Mouse (Mus musculus): ENCODE measurements at regions not wholly inside any gene's neighbourhood (a gene's known extent, or its start where the extent isn't known, plus 50 kb on each side); places are given as distances from the start of the nearest gene placed in this dataset.

DNA sequence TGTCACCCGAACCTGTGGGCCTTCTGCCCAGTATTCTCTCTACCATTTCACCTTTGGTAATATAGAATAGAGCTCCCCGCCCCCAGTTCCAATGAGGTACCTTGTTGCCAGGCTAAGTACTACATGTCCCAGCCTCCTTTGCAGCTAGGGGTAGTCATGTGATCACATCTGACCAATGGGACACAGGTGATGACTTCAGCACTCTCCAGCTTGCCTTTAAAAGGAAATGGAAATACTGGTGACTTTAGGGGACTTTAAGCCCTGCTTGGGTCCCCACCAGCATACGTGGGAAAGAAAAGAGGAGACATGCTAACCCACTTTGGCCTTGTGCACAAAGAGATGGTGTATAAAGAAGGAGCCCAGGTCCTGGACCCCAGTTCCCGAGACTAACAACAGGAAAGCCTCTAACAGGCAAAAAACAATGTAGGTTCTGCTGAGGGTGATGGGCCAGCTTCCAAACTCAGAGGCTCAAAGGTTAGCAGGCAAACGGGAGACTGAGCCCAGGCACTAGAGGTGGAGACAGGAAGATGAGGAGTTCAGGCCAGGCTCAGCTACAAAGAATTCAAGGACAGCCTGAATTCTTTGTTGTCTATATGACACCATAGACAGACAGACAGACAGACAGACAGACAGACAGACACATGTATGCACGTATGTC lies 103.5 kb downstream of the 1700001O22Rik start:
- DNase-seq (ENCODE audit: low spot score in 2 of 2), result peak in 1 of 2 experiments; percentile 46

DNA sequence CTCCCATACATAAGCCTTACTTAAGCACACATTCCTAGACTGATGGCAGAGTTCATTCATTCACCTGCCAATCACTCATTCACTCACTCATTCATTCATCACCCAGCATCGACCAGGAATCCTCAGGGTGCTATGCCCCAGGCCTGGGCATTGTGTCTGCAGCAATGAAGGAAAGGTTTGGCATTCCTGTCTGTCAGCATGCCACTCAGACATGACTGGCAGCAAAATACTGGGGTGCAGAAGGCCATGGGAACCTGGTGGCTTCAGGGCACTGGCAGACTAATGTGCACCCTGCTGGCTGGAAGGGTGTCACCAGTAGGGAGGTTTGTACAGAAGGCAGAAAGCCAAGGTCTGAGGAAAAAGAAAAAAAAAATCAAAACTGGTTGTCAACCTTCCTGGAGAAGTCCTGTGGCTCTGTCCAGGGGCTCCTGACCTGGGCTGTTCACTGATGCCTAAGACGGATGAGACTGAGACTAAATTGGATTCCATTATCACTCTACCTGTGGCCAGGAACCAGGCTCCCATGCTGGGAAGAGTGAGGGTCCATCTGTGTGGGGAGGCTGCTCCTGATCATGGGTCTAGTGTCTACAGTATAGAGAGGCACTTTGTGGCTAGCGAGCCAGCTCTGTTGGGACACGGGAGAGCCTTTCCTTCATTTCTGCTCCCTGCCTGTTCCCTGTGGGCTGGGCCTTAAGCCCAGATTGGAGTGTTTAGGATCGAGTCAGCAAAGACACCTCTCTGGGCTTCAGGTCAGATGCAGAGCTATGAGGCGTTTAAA lies 104.1 kb downstream of the Cstad start:
- no peak for DNase-seq (ENCODE audit: low spot score in 2 of 2)

DNA sequence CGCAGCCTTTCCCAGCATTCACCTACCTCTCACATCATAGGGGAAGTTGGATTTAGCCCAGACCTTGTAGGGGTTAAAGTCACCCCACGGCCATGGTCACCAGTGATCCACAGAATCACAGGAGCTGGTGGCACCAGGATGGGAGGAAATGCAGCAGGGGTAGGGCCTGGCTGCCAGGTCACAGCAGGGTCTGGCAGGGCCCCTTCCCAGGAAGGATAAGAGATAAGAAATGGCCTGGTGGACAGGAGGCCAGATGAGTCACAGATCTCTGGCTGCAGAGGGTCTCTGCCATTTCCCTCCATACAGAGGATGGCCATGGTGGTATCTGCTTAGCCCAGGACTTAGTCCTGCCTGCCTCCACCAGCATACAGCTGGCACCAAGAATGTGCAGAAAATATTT lies 103.0 kb downstream of the Cstad start:
- no peak for DNase-seq (ENCODE audit: low spot score in 2 of 2)

DNA sequence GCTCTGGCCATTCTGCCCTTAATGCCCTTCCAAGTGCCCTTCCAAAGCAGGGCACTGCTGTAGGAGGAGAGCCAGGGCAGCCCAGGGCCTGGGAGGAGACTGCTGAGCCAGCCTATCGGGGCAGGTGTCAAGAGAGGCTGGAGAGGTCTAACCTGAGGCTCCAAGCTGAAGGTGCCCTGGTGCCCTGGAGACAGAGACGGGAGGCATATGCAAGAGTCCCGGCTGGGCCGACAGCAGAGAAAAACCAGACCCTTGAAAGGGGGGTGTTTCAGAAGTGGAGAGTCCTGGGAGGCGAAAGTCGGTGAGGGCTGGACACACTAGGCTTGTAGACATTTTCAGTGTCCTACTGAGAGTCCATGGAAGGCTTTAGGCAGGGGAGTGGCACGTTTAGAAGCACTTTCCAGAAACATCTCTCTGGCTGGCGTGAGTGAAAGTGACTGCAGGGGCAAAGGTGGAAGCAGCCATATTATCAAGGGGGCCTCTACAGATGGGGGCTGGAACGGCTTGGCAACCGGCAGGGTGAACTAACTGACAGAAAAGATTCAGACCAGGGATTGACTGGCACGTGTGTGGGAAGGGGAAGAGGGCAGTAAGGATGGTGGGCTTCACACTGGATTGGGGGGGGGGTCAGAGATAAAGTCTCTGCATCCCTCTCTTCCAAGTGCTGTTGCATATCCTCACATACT lies 101.1 kb downstream of the Cstad start:
- no peak for DNase-seq (ENCODE audit: low spot score in 2 of 2)

DNA sequence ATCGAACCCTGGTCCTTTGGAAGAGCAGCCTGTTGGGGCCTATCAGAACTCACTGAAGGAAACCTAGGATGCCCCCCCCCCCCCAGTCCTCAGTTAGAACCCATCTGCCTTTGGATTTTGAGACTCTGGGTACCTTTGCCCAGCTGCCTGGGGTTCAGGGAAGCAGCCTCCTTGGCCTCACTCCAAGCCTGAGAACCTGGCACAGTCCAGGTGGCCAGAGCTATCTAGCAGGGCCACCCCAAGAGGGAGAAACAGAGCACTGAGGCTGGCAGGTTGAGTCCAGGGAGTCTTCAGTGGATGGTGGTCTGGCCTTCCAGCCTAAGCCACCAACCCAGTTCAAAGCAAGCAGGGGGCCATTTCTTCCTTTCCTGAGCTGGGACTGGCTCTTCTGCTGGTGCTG lies 100.2 kb downstream of the Cstad start:
- no peak for DNase-seq (ENCODE audit: low spot score in 2 of 2)

DNA sequence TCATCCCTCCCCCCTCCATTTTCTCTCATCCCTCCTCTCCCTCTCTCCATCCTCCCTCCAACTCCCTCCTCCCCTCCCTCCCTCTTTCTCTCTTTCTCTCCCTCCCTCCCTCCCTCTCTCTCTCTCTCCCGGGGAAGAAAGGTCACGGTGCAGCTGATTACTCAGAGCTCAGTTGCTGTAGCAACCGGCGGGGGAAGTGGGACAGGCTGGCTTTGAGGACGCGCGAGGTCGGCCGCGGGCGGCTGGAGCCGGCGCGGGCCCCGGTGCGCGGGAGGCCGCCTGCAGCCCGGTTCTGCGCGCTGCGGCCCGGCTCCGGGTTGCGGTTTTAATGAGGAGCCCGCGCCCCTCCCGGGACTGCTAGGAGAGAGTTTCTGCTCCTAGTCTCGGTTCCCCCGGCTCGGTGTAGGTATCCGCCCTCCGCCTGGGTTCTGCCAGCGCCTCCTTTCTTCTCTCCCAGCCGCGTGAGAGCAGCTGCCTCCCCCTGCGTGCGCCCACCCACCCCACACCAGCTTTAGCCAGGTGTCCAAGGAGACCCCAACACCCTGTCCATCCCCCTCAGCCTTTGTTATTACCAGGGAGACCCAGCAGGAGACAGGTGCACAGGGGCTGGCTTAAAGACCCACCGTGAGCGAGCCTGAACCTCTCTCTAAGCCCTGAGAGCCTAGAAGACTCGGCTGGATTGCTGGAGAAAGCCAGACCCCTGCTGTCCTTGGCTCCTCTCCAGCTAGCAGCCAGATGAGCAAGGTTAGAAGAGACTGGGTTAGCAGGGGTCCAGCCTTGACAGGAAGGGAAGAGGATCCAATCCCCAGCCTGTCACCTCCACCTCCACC lies 98.6 kb downstream of the Cstad start:
- DNase-seq (ENCODE audit: low spot score in 2 of 2), result peak; percentile 65 to 74

DNA sequence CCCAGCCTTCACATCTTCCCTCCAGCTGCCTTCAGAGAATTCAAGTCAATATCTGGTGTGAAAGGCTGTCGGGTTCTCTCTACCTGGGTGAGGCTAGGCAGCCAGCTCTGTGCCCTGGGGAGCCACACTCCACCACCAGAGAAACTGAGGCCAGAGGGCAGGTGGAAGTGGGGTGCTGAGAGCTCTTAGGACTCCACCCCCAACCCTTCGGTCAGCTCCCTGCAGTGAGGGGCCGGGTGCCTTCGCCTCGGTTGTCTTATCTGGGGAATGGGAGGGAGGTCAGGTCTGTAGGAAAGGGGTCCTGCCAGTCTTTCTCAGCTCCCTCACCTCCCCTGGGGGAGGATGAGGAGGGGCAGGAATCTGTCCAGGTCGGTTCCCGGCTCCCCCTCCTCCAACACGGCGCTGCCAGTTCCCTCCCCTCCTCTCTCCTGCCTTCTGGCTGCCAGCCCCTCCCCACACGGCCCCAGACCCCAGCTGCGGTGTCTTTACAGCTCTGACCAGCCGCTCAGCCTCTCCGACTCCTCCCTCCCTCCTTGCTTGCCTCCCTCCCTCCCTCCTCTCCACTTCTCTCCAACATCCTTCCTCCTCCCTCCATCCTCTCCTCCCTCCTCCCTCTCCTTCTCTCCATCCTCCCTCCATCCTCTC lies 97.8 kb downstream of the Cstad start:
- DNase-seq (ENCODE audit: low spot score in 2 of 2), result no peak

DNA sequence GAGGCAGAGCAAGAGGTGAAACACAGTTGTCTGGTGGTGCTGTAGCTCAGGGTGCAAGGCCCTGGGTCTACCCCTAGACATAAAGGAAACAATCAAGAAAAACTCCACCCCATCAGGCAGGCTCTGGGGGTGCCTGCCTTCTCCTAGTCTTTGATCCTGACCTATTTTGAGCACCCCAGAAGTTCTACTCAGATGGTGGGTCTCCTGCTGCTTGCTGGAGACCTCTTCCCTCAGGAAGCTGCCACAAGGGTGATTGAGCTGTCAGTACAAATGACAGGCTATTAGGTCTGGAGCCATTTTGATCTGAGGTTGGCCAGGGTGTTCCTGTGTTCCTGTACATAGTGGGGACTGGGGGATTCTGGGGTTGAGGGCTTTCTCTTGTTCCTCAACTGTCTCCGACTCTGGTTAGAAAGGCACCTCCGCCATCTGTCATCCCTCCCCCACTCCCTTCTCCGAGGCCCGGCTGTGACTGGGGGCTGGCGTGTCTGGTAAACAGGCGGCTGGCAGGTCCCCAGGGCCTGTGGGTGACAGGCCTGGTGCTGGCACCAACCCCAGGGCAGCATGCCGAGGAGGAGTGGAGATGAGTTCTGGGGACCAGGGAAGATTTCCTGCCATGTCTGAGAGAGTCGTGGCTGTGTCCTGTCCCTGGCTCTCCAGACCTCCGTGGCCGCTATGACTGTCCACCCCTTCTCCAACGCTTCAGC lies 97.2 kb downstream of the Cstad start:
- DNase-seq (ENCODE audit: low spot score in 2 of 2), result peak; percentile 52 to 80

DNA sequence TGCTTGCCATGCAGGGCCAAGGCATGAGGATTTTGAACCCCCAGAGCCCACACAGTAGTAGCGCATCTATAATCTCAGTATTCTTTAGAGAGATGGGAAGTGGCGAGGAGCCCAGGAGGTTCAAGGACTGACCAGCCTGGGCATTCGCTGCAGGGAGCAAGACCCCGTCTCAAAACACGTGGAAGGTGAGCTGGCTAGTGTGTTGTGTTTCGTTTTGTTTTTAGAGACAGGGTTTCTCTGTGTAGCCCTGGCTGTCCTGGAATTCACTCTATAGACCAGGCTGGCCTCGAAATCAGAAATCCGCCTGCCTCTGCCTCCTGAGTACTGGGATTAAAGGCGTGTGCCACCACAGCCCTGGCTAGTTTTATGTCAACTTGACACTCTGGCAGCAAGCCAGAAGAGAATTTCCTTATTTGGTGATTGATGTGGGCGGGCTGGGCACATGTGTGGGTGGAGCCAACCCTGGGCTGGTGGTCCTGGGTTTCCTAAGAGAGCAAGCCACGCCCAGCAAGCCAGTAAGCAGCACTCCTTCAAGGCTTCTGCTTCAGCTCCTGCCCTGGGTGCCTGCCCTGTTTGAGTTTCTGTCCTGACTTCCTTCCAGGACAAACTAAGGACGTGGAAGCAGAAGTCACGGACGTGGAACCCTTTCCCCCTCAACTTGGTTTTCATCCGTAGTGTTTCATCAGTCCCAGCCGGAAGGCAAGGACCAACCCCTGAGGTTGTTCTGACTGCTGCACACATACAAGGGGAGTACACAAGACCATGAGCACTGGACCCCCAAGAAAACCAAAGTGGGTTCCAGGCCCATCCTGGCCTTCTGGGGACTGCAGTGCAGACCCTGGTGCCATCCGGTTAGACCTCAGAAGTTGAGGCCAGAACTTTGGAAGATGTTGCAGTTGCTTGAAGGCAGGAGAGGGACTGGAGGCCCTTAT lies 96.4 kb downstream of the Cstad start:
- no peak for DNase-seq (ENCODE audit: low spot score in 2 of 2)

DNA sequence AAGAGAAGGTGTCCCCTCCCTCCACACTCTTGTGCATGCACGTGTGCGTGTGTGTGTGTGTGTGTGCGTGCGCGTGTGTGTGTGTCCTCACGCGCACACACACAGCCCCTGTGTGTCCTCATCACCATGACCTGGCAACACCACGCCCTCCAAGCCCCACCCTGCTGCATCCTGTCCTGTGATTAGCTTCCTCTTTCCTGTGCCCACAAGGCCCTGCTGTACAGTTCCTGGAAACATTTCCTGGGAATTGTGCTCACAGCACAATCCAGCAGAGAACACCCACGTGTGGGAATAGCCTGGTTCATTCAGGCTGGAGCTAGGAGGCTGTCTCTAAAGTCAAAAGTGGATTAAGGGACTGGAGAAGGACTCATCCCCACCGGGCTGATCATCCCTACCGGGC lies 95.5 kb downstream of the Cstad start:
- DNase-seq (ENCODE audit: low spot score in 2 of 2), result no peak

DNA sequence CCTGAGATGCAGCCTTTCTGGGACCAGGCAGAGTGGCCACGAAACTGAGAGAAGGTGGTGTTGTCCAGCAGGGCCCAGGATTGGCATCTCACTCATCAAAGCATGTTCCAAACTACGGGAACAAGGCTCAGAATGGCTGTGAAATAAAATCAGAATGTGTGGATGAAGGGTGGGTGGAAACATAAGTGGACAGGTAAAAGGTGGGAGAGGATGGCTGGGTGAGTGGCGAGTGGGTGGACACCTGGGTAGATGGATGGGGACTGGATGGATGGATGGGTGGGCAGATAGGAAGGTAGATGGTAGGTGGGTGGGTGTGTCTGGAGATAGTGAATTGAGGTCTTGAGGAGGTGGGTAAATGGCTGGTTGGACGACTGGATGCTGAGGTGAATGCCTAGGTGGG lies 93.6 kb downstream of the Cstad start:
- DNase-seq (ENCODE audit: low spot score in 2 of 2), result no peak

DNA sequence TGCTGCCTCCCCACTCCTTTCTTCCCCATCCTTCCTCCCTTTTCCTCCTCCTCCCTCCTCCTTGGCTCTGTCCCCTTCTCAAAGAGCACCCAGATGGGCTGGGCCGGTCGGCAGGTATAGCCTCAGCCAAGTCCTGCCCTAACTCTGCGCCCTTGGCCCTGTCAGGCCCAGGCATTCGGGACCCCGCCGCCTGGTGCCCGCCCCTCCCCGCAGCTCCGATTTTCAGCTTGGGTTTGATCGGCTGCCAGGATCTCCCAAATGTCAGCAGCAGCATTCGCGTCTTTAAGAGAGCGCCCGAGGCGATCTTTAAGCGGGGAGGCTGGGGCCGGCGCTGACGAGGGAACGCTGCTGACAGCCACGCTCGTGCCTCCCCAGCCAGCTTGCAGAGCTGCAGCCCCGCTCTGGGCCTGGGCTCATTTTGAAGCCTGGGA lies 92.3 kb downstream of the Cstad start:
- peak; percentile 43 to 46 for DNase-seq (ENCODE audit: low spot score in 2 of 2)

DNA sequence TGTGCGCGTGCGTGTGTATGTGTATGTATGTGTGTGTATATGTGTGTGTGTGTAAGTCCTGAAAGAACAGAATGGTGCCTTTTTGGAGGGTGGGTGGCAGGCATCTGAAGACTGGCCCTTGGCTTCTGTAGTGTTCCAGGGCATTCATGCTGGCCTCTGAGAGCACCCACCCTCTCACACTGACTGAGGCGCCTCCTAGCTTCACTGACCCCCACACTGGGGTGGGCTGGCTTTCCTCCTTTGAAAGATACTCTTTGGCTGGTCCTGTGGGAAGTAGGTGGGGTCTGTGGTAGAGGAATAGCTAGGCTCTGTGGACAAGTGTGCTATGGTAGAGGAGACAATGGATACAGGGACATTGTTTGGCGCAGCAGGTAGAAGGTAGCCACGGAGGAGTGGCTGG lies 91.5 kb downstream of the Cstad start:
- no peak for DNase-seq (ENCODE audit: low spot score in 2 of 2)

DNA sequence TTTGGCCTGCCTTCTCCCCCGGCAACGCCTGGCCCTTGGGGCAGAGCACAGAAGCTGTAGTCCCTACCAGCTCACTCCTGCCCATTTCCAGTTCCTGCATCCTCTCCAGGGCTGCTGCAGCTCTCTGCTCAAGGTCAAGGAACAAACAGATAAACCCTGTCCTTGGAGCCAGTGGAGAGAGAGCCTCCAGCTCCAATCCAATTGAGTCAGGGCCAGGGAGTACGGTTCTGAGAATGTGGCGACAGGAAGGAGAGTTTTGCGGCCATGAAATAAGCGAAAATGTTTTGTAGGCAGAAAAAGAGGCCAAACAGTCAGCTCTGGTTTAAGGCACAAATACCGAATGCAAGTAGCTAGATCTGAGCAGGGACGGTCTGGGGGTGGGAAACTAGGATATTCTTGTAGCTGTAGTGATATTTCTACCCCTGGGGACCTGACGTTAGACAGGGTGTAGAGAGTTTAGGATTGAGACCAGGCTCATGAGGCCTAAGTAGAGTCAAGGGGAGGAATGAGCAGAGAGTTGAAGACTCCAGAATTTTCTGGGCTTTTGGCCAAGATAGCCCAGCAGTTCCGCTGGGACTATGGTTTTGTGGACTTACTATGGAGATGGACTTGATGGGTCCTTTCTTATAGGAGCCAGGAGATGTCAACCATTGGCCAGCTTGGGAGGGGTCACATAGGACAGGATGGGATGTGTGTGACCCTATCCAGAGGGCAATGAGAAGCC lies 90.5 kb downstream of the Cstad start:
- no peak for DNase-seq (ENCODE audit: low spot score in 2 of 2)

DNA sequence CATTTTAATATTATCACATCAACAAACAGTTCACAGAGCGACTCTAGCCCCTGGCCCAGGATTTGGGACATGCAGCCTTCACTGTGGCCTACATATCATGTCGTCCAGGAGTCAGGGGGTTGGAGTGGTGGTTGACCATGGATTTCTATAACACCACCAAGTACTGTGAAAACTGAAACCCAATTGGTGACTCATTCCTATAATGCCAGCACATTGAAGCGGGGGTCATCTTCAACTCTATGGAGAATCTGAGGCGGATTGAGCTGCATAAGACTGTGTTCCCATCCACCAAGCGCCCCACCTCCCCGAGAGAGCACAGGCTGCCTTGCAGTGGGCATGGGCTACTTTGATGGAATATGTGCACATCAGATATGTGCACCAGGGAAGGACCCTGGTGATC lies 89.6 kb downstream of the Cstad start:
- no peak for DNase-seq (ENCODE audit: low spot score in 2 of 2)

DNA sequence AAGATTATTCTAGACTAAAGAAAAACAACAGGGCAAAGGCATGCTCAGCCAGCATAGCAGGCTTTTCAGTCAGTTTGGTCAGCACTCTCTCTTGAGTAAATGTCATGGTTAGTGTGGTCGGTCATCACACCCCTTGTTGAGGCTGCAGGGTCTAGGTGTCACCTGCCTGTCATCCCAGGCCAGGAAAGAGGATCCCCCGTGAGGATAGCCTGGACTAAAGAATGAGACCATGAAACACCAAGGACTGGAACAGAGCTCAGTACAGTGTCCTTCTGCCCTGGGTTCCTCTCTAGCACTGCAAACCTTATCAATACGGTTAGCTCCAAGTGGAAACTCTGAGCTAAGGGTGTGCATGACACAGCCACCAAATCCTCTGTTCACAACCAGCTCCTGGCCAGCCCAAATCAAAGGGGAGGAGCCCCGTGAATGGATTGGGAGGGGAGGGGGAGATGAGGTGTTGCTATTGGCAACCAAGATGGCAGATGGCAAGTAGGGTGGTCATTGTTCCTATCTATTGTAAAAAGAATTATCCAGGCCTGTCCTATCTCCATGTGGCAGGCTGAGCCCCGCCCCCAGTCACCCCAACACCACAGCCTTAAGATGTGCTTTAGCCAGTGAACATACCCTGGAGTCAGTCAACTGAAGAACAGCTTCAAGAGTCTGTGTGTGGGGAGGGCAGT lies 87.4 kb downstream of the Cstad start:
- no peak for DNase-seq (ENCODE audit: low spot score in 2 of 2)

DNA sequence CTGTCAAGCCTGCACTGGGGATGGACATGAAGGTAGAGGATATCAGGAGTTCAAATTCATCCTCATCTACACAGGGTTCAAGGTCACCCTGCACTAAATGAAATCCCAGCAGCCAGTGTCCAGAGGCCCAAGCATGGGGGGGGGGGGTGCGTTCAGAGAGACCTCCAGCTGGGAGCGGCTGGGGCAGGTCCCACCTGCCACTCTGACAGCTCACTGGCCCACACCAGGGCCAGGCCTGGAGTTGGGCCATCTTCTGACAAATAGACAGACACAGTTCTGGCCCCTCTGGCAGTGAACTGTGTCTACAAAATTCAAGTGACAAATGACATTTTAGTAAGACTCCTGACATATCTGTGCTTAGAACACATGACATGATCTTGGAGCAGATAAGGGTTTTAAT lies 86.8 kb downstream of the Cstad start:
- DNase-seq (ENCODE audit: low spot score in 2 of 2), result no peak

DNA sequence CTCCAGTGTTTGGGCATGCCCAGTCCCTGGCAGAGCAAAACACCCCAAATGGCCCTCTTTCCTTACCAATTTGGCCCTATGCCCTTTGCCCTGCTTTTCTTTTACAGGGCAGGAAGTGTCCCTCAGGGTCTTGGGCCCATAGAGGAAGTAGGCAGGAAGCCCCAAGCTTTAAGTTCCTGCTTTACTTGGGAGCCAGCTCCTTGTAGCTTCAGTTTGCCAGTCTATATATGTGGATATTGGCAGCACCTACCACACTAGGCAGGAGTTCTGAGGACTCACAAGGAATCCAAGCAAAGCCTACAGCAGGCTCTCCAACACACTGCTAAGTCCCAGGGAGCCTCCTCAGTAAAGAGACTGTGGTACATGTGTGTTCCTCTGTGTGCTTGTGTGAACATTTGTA lies 84.2 kb downstream of the Cstad start:
- no peak for DNase-seq (ENCODE audit: low spot score in 2 of 2)

Measured in adrenal gland, postnatal 4 days (tissue).